Mouse (Mus musculus): Measurements from ENCODE around the gene Fbxw11.

GRCm38 (mm10) chr11:32618036-32618435, 24.5 kb upstream of the Fbxw11 start:
- TF ChIP-seq HCFC1 (IDR thresholded peaks at IDR 0.05; ENCODE audit: borderline replicate concordance, insufficient read depth, low read length) (no peak), MAFK (IDR thresholded peaks at IDR 0.05; ENCODE audit: insufficient read depth, low read depth, low read length) (no peak), ZNF384 (IDR thresholded peaks at IDR 0.05; ENCODE audit: low read depth, low read length) (no peak), CHD2 (IDR thresholded peaks at IDR 0.05; ENCODE audit: low read depth, low read length) (no peak), ZC3H11A (IDR thresholded peaks at IDR 0.05; ENCODE audit: borderline replicate concordance, low read depth, low read length) (no peak)
